Mouse (Mus musculus): Measurements from ENCODE around the gene Zbtb49.

Zbtb49 gene

DNA sequence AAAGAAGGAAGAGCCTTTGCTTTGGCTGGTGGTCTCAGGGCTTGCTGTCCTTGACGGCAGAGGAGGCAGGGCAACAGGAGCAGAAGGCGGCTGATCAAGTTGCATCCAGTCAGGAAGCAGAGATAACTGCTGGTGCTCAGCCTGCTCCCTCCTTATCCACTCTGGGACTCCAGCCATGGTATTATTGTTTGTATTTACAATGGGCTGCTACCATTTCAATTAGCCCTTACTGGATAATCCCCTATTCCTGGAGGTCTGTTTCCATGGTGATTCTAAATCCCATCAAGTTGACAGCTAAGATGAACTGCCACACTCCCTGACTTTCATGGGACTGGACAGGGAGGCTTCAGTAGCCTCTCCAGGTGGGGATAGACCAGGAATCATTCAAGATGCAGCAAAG, 25.3 kb downstream of the Zbtb49 start:
- no peak for DNase-seq

DNA sequence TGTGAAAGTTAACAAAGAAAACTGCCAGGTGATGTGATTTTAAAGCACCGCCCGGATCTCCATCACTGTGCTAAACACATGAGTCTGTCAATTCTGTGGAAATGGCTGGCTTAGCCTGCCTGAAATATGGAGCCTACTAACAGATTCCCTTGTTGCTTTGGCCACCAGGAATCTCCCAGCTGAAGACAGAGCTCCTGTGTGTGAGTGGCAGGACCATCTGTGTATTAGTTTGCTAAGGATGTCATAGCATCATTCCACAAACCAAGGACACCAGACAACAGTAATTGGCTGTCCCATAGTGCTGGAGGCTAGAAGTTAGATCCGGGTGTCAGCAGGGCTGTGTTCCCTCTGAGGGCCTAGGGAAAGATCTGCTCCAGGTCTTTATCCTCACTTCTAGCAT, 29.4 kb downstream of the Zbtb49 start:
- no peak for DNase-seq

GRCm38 (mm10) chr5:38187006-38187405, 33.3 kb downstream of the Zbtb49 start:
- DNase-seq: no peak

DNA sequence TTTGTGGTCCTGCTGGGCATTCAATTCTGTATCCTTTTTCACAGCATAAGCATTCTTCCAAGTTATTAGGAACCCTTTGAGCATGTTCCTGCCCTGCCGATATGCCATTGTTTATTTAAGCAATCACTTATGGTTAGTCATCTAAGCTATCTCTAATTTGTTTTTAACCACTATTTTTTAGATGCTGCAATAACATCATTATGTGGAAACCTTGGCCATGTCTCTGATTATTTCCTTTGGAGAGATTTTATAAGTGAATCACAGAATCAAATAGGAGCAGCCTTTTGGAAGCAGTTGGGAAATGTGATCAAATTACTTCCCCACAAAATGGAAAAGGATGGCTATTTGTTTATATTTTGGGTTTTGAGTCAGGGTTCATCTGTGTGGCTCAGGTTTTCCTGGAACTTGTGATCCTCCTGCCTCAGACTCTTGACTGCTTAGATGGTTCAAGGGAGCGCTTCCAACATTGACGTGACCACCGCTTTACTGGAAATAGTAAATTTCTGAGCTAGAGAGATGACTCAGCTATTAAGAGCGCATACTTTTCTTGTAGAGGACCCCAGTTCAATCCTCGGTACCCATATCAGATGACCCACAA, 35.5 kb downstream of the Zbtb49 start:
- DNase-seq: no peak

GRCm38 (mm10) chr5:38174256-38174912, 45.9 kb downstream of the Zbtb49 start:
- DNase-seq: no peak

DNA sequence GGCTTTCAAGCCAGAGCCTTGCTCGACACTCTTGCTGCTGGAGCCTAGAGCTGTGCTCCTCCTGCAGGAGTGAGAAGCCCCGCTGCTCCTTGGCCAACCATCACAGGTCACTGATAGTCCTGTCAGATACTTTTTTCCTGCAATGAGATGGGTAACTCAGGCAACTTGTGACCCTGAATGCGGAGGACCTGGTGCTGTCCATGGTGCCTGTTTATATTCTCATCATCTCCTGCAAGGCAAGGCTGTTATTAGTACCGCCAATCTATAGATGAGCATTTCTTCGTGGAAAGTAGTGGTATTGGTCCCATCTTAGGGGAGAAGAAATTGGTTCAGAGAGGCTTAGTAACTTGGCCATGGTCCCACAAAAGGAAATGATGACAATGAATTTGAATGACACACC, 46.5 kb downstream of the Zbtb49 start:
- DNase-seq: no peak

GRCm38 (mm10) chr5:38168497-38168896, 51.8 kb downstream of the Zbtb49 start:
- no peak for DNase-seq

- no peak for DNase-seq
Measured at GRCm38 (mm10) chr5:38159634-38160413, 60.4 kb downstream of the Zbtb49 start, which contains the start of gene Nsg1. Nsg1 (minus strand) TSS chr5:38159907.

- no peak for DNase-seq
Measured at GRCm38 (mm10) chr5:38158947-38159633, 61.2 kb downstream of the Zbtb49 start.

DNA sequence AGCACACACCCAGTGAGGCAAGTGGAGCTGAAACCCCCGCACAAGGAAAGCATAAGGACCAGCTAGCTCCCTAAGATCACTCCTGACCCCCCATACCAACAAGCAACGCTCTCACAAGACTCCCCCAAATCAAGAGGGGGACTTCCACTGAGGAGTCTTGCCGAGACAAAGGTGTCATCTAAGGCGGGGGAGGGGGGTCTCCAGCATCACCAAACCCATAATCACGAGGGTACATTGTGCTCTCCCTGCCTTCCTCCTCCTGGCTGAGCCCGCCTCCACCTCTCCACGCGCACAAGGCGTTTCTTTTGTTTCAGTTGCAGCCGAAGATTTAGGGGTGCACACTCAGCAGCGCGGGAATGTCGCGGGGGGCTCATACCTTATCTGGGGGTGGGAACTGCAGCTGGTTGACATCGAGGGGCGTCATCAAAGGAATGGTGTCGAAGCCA, 61.7 kb downstream of the Zbtb49 start:
- DNase-seq: no peak

DNA sequence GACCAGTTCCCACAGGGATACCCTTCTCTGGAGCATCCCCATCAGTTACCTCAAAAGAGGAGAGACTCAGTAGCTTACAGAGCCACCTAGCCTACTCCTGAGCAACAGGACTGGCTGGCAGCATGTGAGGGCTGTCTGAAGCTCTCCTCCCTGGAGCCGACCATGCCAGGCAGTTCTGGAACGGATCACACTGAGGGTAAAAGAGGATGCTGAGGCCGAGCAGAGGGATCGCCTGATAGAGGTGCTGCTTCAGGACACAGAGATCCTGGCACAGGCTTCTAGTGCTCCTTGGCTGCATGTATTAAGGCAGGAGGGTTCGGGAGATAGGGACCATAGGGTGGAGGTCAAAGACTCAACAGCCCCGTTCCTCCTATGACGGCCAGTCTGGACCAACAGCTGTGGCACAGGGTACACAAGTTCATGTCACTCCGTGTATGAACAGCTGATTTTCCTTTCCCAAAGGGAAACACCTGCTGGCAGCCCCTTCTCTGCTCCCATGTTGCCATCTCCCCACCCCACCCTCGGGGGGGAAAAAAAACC, 62.7 kb downstream of the Zbtb49 start:
- no peak for DNase-seq

- DNase-seq: no peak
Measured at GRCm38 (mm10) chr5:38153636-38154035, 66.6 kb downstream of the Zbtb49 start.

DNA sequence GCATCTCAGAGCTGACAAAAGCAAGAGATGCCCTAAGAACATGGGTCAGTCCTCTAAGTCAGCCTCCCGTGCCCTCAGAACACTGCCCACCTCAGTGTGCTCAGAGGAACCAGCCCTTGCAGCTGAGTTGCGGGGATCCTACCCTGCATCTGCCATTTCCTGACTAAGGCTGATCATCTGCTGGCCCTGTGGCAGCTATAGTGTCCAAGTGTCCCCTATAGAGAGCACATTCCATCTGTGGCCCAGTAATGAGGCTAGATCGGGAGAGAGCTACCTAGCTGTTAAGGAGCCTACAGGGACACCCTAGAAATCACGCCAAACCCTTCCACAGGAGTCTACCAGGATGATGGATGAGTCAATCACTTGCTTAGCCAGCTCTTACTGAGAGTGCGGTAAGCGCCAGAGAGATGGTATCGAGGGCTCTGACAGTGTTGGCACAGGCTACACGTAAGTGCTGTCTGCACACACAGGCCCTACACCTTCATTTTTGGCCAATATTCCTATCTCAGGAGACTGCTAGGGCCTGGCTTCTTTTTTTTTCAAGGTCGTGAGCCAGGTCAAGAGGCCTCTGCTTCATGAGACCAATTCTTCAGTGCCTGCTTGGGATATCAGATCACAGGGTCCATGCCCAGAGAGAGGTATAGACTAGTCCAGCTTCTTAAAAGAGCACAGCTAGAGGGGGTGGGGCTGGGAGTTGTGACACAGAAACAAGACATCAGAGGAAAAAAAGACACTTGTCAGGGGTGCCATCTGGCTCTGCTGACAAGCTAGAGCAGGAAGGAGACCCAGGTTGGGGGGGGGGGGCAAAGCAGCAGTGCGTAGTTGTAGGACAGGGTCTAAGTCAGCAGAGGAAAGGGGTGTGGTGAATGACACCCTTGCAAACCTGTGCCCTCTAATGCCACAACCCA, 67.8 kb downstream of the Zbtb49 start:
- no peak for DNase-seq

DNA sequence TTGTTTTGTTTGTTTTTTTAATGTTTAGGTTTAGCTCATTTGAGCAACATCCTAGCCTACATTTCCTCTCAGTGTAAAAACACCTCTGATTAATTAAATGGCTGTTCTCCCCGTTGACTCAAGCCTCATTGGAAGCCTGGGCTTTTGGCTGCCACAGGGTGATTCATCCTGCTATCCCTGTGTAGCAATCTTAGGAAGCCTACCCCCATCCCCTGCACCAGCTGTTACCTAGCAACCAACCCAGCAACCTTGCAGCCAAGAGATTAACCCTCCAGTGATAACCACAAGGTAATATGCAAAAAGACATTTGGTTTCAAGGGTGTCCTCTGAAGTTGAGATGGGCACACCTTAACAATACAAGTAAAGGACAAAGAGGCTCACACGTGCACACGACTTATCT, 69.0 kb downstream of the Zbtb49 start:
- no peak for DNase-seq

- DNase-seq: no peak
Measured at GRCm38 (mm10) chr5:38146524-38146923, 73.7 kb downstream of the Zbtb49 start.

- no peak for DNase-seq
Measured at GRCm38 (mm10) chr5:38140893-38141292, 79.4 kb downstream of the Zbtb49 start.

Data from B cell, adult 2 months (primary cell).